Mouse (Mus musculus) lung, postnatal 4 days (tissue): ENCODE measurements around the gene Kmt5a.
A peak's percentile ranks its signal among the peaks of the same experiment; 100 is the strongest.
"Not testable (repeated sequence)": the region's sequence is repeated elsewhere in the genome, so short reads cannot be mapped to it uniquely, and the experiment has no call there.

Experiments used
- DNase-seq, 2 experiments: peaks; one replicate each; pipeline ENCODE4 v3.0.0; 2021

Gene Kmt5a

DNA sequence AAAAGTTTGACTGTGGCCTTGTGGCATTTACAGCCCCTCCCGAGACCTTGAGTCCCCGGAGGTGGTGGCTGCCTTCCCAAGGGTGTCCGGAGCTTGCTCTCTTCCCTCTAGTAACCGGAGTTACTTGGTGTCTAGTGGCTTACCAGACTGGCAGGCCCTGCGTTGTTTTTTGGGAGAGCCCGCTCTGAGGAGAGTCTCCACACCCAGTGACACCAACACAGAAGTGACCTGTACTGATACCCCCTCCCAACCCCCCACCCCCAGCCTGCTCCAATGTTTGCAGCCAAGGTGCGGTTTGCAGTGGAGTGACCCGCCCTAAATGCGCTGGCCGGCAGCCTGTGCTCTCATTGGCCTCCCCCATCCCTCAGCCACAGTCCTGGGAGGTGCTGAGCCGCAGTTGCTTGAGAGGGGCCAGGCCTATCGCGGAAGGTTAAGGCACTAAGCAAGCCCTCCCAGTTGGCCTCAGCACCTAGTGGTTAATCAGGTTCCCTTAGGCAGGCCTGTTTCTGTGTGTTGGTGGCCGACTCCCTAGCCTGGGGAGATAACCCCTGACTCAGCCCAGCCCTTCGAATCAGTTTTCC, 6.7 kb downstream of the Kmt5a start:
- peak; percentile 81 to 89 for DNase-seq

GRCm38 (mm10) chr5:124449494-124449893, 9.8 kb downstream of the Kmt5a start:
- no peak for DNase-seq

GRCm38 (mm10) chr5:124450051-124450450, 10.3 kb downstream of the Kmt5a start:
- no peak for DNase-seq

DNA sequence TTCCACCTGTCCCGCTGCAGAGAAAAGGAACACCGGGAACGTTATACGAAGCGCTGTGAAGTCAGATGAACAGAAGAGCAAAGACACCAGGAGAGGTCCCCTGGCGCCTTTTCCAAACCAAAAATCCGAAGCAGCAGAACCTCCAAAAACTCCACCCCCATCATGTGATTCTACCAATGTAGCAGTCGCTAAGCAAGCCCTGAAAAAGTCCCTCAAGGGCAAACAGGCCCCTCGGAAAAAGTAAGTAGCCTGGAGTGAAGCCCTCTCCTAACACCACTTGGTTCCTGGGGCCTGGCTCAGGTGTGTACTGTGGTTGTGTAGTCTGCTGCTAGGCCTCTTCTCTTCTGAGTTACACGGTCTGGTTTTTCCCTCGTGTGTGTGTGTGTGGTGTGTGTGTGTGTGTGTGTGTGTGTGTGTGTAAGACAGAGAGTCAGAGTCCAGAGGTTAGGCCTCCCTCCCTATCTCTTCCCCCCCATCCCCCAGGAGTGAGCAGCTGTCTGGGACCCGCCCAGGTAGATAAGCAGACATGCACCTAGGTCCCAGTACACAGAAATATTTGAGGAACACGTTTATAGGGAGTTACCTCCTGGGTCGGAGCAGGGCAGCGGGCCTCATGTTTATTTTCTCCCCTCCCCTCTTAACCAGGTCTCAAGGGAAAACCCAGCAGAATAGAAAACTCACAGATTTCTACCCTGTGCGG, 11.1 kb downstream of the Kmt5a start:
- no peak for DNase-seq

GRCm38 (mm10) chr5:124452494-124453228, 12.9 kb downstream of the Kmt5a start:
- DNase-seq = no peak

DNA sequence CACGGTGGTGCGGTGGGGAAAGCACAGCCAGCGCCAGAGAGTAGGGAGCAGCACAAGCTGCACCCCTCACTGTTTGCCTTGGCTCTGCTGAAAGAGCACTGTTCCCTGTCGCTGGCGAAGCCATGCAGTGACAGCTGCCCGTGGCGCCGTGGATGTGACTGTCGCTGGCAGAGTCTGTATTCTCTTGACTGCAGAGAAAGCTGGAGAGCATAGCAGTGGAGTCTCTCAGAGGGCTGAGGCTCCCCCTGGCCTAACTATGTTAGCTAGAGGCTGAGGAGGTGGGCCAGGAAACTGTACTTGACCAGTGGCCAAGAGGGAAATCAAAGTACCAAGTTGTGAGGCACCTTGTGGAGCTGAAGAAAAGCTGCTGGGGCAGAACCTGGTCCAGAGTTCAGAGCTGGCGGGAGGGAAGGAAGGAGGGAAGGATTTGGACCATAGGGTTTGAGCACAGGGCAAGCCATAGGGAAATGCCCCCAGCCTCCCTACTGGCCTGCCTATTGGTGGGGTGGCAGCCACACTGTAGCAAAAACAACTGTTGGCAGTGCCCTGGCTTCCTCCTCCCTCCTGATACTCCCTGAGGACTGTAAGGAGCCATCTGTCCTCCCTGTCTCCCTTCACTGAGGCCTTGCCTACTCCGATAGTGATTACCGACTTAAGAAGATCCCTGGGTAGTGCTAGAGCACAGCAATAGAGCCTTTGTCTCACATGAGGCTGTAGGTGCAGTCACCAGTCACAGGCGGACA, 13.8 kb downstream of the Kmt5a start:
- no peak for DNase-seq

GRCm38 (mm10) chr5:124454082-124454419, 14.3 kb downstream of the Kmt5a start:
- no peak for DNase-seq

- no peak for DNase-seq
Observed at GRCm38 (mm10) chr5:124456762-124457161, 17.0 kb downstream of the Kmt5a start.

DNA sequence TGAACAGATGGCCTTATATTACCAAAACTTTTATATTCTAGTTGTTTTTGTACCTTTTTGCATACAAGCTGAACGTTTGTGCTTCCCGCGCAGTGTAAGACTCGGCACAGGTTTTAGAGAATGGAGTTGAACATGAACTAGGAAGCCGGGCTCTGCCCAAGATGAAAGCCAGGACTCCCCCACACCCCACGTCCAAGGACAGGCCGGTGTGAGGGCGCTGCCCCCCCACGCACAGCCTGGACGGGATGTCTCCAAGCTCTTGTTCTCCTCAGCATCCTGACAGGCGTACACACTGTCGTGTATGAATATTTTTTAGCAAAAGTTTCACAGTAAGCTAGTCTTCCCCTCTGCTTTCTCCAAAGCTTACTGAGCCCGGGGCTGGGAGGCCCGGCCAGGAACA, 21.2 kb downstream of the Kmt5a start:
- DNase-seq = not testable (repeated sequence)

DNA sequence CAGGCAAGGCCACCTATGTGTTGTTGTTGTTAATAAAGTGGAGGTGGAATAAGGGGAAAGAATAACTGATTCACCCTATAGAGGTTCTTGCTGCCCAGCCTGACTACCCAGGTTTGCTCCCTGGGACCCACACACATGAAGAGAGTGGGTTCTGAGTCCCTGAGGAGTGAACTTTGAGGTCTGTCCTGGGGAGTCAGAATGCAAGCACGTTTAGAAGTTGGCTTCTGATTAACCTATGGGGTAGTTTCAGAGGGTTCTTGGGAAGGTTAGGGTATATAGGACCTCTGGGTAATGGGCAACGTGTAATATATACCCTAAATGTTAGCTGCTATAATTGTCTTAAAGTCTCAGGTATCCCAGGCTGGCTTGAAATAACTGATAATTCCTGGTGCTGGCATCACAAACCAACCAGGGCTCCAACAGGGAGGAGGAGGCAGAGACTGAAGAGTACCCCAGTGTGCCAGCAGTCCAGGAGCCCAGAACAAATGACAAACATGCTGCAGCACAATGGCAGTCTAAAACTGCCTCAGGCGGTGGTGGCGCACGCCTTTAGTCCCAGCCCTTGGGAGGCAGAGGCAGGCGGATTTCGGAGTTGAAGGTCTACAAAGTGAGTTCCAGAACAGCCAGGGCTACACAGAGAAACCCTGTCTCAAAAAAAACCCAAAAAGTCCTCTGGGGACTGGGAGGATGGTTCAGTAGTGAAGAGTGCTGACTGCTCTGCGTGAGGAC, 22.7 kb downstream of the Kmt5a start:
- DNase-seq = no peak

- DNase-seq = no peak
Observed at GRCm38 (mm10) chr5:124463462-124463861, 23.7 kb downstream of the Kmt5a start.

DNA sequence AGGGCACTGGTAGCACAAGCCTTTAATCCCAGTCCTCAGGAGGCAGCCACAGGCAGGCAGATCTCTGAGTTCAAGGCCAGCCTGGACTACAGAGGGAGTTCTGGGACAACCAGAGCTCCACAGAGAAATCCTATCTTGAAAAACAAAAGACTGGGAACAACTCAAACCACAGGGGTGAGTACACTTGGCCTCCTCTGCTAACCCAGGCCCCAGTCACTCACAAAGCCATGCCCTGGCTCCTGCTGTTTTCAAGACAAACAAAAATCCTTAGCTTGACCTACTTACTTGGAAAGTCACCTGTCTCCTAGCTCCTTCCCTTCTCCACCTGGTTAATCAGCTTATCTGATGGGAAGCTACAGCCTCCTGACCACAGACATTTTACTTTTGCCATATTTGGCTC, 25.2 kb downstream of the Kmt5a start:
- no peak for DNase-seq

- DNase-seq = no peak
Observed at GRCm38 (mm10) chr5:124467766-124468165, 28.0 kb downstream of the Kmt5a start.

- DNase-seq = no peak
Observed at GRCm38 (mm10) chr5:124468365-124468764, 28.6 kb downstream of the Kmt5a start.

GRCm38 (mm10) chr5:124469486-124469885, 29.8 kb downstream of the Kmt5a start:
- DNase-seq = no peak

- DNase-seq = no peak
Observed at GRCm38 (mm10) chr5:124470591-124471171, 31.0 kb downstream of the Kmt5a start.

DNA sequence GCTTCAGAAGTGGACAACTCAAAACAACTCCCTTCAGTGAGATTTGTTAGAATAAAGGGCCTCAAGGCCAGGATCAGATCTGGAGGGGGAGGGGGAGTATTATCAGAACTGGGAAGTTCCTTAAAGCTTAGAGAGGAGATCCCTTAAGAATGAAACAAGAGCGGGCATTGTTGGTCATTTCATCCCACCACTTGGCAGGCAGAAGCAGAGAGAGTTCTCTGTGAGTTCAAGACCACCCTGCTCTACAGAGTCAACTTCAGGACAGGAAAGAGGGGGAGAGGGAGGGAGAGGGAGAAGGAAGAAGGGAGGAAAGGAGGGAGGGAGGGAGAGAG, 39.1 kb downstream of the Kmt5a start:
- no peak for DNase-seq

- no peak for DNase-seq
Observed at GRCm38 (mm10) chr5:124480119-124480518, 40.4 kb downstream of the Kmt5a start.

GRCm38 (mm10) chr5:124481714-124482113, 42.0 kb downstream of the Kmt5a start:
- no peak for DNase-seq

DNA sequence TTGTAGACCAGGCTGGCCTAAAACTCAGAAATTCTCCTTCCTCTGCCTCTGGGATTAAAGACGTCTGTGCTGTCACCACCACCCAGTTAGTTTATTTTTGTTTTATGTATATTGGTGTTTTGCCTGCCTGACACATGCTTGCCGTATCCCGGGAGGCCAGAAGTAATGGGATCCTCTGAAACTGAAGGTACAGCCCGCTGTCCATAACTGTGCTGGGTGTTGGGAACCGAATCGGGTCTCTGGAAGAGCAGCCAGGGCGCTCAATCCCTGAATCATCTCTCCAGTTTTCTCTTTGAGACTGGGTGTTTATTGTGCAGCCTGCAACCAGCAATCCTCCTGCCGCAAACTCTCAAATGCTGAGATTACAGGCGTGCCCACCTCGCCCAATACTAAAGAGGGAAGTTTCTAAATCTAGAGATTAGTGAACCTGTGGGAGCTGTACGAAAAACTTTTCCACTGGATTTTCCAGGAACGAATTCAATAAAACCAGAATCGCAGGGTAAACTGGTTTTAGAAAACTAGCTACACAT, 42.8 kb downstream of the Kmt5a start:
- peak in 1 of 2 experiments; percentile 49 for DNase-seq

DNA sequence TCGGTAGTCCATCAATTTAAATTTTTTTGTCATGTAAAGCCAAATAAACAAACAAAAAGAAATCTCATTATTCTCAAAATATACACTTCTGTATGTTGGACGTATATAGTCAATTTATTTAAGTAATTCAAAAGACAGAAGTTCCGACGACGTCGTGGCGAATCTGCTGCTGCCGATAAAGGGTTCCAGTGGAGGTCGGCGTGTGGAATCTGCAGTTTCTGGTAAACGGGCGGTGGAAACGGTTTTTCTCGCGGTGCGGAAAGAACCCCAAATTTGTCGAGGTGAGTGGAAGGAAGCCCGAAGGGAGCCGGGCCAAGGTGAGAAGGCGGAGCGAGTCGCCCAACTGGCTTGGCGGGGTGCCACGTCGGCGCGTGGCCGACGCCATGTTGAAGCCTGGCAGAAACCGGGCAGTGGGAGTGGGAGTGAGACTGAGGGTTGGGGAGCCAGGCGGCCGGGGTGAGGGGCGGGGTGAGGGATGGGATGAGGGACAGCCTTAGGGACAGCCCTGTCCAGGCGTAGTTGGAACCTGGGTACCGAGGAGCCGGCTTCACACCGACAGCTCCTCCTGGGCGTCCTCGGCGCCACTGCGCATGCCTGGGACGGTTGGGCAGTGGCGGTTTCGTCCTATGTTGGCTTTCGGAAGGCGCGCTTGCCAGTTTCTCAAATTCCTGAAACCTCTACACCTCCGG, 43.4 kb downstream of the Kmt5a start, which contains the start of gene Snrnp35:
Gene Snrnp35, plus strand, starts transcription at position 169 of the 689 bp plus-strand sequence.
- DNase-seq = peak; percentile 92 to 93
